Mouse (Mus musculus): ENCODE measurements at regions not wholly inside any gene's neighbourhood (a gene's known extent, or its start where the extent isn't known, plus 50 kb on each side); places are given as distances from the start of the nearest gene placed in this dataset.

DNA sequence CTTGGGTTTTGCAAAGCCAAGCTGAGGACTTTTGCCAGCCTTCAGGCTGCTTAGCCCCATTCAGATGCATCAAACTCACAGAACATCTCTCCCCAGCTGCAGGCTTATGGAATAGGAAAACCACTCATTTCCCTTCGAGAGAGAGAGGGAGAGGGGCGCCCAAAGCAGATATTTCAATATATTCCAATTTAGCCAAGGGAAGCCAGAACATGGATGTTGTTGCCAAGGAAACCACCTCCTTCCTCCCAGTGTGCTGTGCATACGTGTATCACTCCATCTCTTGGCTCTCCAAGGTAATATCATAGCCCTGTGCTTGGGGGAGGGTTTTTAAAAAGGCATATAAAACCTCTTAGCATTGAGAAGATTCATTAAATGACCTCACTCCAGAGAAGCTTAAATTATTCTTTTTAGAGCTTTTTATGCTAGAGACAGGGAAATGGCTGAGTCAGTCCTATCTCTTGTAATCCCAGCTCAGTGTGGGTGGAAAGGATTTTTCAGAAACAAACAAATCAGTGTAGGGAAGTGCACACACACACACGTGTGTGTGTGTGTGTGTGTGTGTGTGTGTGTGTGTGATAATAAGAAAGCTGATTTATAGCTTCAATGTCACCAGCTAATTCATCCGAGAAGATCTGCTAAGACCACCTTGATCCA, 245.1 kb downstream of the Rps24 start:
- DNase-seq (ENCODE audit: low read depth, low spot score), result no peak

DNA sequence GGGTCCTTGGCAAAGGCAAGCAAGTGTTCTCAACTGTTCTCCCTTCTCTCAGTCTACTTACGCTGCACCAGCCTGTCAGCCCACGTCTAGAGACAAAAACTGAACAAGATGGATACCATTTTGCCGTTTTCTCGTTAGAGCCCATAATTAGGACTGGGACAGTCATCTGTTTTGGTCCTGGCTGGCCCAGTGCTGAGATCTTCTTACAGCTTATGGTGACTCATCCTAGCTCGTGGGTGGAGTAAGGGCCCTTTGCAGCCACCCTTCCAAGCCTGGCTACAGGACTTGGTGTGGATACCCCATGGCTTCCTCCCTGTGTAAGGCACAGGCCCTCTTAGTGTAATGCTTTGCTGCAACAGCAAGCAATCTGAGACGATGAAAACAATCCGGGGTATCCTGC, 246.4 kb downstream of the Rps24 start:
- peak; percentile 22 for DNase-seq (ENCODE audit: low read depth, low spot score)

DNA sequence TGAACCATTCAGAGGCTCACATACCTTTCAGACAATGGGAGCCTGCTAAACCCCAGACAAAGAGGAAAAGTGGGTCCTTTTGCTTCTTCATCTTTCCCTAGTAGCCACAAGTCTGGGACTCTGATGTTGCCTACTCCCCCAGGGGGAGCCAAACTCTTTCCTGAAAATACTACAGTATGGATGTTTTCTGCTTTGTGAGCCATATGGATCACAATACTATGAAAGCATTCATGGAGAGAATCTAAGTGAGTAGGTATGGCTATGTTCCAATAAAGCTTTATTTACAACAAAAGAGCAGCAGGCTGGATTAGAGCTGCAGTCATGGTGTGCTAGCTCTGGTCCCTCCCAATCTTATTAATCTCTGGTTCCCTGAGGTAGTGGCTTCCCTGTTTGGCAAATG, 251.9 kb downstream of the Rps24 start:
- no peak for DNase-seq (ENCODE audit: low read depth, low spot score)

DNA sequence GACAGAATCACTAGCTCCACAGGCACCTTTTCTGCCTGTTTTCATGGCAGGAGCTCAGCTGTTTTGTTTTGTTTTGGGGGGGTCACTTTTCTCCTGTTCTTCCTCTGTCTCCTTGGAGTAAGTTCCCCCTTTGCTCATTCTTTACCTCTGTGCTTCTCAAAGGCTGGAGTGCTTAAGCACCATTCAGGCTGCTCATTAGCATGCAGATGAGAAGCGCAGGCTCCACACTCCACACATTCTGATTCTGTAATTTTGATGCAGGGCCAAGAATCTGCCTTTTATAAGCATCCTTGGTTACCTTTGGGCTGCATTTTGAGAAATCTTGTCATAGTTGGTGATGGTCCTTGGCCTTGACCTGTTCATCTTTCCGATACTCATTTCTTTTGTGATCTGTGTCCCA, 257.5 kb downstream of the Rps24 start:
- no peak for DNase-seq (ENCODE audit: low read depth, low spot score)

DNA sequence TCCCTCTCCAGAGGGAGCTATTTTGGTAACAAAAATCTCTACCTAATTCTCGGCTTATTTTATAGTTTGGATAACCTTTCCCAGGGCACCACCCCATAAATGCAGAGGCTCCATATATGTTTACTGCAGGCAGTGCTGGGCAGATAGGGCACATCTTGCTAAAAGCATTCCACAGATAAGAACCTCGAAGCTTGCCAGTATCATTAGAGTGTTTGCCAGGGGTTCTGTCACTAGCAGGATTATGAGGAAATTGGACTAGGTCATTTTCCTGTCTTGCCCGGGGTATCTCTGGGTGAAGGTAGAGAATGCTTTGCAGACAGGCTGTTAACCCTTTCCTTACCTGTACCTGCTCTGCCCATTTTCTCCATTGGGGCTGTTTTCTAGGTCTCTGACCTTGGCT, 258.8 kb downstream of the Rps24 start:
- DNase-seq (ENCODE audit: low read depth, low spot score), result no peak

DNA sequence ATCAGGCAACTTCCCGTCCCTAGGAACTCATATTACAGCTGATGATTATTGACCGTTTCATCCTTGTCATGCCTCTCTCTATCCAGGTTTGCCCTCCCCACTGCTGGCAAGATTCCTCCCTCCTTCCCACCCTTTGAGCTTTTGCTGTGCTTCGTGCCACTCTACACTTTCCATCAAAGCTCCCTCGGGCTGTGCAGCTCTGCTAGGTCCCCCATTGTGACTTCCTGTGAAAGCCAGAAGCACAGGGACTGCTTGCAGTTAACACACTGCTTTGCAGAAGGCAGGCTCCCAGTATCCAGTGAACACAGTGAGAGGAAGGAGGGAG, 260.5 kb downstream of the Rps24 start:
- no peak for DNase-seq (ENCODE audit: low read depth, low spot score)

DNA sequence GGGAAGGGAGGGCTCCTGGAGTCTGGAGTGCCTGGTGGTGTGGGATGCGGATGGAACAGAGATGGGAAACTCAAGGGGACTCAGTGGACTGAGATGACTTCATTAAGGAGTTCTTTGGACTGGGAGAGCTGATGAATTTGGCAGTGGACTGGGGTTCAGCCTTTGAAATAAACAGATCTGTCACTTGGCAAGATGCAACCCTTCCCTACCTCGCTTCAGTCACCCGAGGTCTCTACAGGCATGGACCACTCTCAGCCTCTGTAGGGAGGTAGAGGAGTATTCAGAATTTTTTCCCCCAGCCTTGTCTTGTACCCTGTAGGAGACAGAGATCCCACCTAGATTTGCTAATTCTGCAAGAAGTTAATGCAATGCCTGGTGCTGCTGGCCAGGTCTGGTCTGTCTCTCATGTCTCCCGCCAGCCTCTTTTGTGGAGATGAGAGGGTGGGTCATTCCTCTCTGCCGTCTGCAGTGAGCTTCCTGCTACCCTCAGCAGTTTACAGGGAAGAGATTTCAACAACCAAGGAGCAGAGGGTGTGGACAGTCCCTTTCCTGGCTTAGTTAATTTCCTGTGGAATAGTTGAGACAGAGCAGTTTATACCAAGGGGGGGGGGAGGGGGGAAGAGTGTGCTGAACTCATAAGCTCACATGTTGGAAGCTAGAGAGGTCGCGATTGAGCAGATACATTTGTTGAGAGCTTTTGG, 261.0 kb downstream of the Rps24 start:
- DNase-seq (ENCODE audit: low read depth, low spot score), result peak; percentile 67

DNA sequence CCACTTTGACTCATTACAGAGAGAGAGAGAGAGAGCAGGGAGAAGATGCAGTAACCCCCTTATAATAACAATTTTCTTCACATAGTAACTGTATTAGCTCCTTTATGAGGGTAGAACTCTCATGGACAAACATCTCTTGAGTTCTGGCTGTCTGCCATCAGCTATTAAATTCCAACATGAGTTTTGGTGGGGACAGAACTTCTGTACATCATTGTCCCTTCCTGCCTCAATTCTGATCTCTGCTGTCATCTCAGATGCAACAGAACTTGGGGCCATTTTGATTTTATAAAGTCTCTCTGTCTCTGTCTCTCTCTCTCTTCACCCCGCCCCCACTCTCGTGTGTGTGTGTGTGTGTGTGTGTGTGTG, 261.6 kb downstream of the Rps24 start:
- DNase-seq (ENCODE audit: low read depth, low spot score), result no peak

DNA sequence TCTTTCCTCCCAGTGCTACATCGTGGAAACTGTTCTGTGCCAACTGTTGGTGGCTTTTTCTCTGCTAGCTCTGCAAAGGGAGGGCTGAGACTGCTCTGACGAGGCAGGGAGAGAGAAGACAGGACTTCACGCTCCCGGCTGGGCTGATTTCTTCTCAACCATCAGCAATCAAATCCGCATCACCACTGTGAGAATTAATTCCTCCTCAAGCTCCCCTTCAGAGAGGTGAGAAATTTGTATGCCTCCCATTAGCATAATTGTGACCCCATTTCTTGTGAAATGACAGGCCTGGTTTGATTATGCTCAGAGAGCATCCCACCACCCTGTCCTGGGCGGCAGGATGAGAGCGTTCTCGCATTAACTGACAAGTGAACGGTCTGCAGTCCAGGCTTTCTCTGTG, 262.4 kb downstream of the Rps24 start:
- no peak for DNase-seq (ENCODE audit: low read depth, low spot score)

DNA sequence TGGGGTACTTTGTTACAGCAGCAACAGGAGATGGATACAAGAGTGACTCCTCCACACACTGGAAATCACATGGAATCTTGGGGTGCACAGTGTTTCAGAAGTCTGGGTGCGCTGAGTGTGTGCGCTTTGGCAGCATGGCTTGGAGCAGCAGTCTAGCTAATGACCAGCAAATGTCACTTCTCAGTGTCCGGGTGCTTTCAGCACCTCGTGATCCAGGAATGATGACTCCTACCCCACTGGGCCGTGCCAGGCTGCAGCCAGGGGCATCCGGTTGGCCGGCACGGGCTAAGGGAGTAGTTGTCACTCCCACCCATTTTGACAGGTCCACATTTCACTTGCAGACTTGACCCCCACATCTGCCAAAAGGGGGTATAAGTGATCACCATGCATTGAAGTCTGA, 264.3 kb downstream of the Rps24 start:
- DNase-seq (ENCODE audit: low read depth, low spot score), result no peak

DNA sequence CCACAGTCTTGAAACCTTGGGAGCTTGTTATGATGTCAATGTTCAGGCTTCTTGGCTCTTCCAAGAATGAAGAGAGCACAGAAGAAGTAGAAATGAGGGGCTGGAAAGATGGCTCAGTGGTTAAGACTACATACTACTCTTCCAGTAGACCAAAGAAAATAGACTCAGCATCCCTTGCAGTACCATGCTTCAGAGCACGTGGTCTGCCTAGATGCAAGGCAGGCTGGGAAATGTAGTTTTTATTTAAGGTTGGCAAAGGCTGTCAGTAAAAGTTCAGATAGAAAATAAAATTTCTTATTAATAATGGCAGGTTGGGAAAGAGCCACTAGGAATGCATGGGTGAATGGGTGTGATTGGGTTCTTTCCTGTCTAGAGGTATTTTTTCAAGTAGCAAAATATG, 267.8 kb downstream of the Rps24 start:
- DNase-seq (ENCODE audit: low read depth, low spot score), result no peak

DNA sequence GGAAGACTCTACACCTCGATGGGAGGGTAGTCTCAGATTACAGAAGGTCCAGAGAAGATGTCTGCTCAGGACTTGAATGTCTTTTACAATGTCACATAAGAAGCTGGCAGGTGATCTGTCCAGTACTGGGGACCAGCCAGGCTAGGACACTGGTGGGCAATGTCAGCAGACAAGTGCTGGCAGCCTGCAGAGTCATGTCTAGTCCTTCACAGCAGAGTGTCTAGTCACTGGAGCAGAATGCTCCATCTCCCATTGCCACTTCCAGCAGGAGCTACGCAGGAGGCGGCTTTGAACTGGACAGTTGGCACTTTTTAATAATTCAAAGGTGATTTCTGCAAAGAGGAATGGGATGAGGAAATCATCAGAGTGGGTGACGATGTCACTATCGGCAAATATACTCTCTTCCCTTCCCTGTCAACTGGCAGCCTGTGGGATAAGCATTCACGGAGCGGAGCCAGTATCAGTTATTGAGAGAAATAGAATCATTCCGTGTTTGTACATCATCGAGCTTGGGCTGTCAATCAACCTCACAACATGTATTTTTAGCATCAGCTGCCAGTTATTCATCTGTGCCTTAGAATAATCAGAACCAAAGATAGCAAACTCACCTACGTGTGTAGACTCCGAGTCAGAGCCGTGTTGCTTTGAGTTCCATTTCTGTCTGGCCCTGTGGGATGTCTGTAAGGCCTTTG, 268.6 kb downstream of the Rps24 start:
- DNase-seq (ENCODE audit: low read depth, low spot score), result no peak

DNA sequence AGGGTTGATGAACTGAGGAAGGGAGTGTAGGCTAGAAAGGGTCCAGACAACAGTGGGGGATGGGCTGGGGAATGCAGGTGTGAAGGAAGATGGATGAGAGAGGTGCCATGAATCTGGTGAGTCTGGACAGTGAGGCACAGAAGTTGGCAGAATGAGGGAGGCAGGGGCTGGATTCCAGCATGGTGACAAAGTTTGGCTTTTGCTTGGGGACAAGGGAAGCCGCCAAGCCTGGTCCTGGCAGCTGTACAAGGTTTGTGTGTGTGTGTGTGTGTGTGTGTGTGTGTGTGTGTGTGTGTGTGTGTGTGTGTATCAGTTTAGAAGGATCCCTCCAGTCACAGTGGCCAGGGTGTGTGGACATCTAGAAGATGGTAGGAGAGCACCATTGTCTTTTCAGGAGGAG, 270.4 kb downstream of the Rps24 start:
- DNase-seq (ENCODE audit: low read depth, low spot score), result no peak

DNA sequence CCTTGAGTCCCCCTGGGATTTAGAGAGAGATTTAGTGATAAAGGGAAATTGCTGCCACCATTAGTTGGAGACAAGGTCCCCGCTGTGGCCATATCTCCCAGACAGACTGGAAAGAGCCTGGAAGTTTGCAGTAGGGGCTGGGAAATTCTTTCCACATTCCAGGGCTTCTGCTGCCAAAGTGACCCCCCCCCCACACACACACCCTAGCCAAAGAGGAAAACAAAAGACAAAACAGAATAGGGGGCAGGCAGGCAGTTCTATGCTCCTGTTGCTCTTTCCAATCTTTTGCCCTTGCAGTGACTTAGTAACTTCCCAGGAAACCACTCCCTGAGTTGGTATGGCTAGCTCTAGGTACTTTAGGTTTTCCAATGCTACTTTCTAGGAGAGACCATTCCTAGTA, 270.9 kb downstream of the Rps24 start:
- no peak for DNase-seq (ENCODE audit: low read depth, low spot score)

DNA sequence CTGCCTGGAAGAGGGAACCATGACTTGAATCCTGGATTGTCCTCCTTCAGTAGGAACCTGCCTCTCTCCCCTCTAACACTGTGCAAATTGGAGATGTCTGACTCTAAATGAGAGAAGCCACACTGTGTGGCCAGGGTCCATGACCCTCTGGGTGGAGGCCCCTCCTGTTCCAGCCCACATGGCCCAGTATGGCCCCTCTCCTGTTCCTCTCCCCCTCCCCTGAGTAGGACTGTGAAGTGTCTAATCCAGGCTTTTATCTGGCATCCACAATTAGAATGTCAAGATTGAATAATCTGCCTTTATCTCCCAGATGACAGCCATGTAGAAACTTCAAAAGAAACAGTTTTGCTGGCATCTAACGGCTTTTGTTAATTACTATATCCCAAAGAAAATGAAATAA, 274.0 kb downstream of the Rps24 start:
- no peak for DNase-seq (ENCODE audit: low read depth, low spot score)

DNA sequence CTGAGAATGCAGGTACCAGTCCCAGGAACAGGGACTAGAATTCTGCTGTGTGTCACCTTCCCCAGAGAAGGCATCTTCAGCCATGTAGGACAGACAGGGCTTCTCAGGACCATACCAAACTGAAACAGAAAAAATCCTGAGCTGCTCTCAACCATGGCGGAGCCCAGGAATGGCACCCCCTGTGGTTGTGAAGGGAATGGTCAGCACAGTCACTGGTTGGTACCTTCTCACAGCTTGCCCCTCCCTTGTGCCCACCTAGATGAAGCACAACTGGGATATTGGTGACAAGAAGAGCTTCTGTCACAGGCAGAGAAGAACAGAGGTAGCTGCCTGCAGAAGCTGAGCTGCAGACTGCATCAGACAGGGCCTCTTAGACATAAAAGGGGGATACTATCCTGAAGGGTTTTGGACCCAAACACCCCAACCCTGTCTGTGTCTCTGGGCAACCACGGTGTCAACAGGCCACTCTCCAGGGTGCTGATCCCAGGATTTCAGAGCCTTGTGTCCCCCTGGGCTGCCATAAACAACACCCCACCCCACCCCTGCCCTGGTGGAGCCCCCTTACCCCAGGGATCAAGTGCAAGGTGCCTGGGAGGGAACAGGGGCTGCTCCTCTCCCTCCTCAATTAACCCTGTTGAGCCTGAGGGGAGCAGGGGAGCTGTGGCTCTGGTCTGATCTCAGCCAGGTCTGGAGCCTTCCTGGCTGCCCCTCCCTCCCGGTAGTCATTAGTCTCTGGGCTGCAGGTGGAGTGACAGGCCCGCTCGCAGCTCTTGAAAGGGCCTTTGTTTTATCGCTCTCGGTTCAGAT, 275.7 kb downstream of the Rps24 start:
- DNase-seq (ENCODE audit: low read depth, low spot score), result no peak

DNA sequence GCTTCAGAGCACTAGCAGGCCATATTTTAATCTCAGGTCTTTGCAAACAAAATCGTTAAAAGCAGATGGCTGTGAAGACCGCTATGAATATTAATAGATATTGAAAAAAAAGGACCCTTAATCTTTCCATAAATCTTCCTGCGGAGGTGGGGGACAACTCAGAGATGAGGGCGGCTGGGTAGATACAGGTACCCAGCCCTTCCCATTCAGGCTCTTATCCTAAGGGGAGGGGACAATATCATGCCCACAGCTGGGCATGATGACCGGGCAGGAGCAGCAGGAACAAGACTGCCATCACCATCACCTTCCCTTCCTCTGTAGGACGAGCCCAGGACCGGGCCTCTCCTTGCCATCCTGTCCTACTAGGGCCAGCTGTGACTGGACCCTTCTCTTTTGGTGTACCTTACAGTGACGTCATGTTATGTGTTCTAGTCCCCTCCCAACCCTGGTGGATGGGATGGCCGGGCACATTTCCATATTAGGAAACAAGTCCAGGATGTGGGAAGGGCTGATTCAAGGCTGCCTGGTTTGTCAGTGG, 276.4 kb downstream of the Rps24 start:
- DNase-seq (ENCODE audit: low read depth, low spot score), result no peak

DNA sequence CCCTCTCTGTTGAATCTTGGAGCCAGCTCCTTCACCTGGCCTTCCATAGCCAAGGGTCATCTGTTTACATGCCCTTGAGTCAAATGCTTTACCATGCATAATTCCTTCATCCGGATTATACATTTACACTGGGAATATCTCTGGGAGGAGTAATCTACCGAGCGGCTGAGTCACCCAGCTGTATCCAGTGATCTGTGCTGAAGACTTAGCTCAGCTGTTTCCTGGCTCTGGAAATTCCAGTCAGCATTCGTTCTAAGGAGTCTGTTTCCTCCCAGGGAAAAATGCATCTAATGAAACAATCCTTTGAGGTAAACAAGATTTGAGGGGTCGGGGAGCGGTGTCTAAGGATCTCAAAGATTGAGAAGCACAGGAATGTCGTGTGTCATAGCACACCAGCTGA, 276.9 kb downstream of the Rps24 start:
- no peak for DNase-seq (ENCODE audit: low read depth, low spot score)

DNA sequence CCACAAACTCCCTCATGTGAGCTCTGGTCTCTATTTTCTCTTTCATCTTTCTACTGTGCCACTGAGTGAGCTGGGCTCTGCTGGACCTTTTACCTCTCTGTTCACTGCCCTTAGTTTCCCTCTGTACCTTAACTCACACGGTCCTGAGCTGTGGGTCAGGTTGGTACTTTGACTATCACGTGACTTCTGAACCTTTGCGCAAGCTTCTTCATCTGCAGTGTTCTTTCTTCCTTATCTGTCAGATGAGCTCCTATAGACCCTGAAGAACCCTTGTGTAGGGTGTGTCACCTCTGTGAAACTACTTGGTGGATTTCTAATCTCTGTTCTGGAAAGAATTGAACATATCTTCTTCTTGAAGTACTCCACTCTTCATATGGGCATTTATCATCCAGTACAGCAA, 279.3 kb downstream of the Rps24 start:
- DNase-seq (ENCODE audit: low read depth, low spot score), result no peak

DNA sequence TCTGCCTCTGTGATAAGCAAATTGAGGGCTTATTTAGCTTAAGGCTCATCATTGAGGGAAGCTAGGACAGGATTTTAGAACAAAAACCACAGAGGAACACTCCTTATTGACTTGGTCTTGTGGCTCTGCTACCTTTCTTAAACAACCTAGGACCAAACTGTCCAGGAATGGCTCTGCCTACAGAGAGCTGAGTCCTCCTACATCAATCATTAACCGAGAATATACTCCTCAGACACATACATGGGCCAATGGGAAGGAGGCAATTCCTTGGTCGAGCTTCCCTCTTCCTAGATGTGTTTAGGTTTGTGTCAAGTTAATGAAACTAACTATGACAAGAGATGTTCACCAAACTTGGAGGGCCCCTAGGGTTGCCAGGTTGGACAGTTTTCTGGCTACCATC, 279.8 kb downstream of the Rps24 start:
- no peak for DNase-seq (ENCODE audit: low read depth, low spot score)

DNA sequence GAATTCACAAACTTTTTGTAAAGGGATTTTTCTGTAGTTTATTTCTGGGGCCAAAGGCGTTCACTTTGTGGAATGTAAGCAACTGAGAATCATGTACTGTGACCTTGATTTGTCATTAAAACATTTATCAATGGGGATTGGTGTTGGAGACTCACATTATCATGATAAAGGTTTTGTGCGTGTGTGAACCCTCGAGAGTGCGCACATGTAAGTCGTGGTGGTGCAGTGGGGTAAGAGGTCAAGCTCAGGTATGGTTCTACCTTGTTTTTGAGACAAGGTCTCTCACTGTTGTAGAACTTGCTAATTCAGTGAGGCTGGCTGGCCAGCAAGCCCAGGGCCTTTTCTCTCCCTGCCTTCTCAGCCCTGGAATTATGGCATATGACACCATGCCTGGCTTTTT, 280.4 kb downstream of the Rps24 start:
- no peak for DNase-seq (ENCODE audit: low read depth, low spot score)

DNA sequence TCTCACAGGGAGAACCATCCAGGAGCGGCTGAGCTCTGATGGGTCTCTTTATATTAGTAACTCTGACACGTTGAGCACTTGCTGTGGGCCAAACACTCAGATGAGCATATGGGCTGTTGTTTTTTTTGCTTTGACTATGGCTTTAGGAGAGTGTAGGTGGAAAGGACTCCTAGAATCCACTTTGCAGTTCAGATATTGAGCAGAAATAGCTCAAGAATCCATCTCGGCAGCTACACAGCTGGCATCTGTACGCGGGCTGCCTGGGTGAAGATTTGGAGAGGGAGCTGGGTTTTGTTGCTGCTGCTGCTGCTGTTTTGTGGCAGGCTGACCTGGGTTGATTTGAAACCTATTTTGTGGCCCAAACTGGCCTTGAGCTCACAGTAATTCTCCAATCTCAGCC, 281.0 kb downstream of the Rps24 start:
- no peak for DNase-seq (ENCODE audit: low read depth, low spot score)

Measured in skeletal muscle tissue, adult 2 months (tissue).